Mouse (Mus musculus): ENCODE results near the gene Zic4.

The Zic4 gene

GRCm38 (mm10) chr9:91364127-91364970 is 2.1 kb downstream of the Zic4 start:
- DNase-seq, result no peak

- DNase-seq, result no peak
Observed at GRCm38 (mm10) chr9:91364971-91365501, 2.8 kb downstream of the Zic4 start.

DNA sequence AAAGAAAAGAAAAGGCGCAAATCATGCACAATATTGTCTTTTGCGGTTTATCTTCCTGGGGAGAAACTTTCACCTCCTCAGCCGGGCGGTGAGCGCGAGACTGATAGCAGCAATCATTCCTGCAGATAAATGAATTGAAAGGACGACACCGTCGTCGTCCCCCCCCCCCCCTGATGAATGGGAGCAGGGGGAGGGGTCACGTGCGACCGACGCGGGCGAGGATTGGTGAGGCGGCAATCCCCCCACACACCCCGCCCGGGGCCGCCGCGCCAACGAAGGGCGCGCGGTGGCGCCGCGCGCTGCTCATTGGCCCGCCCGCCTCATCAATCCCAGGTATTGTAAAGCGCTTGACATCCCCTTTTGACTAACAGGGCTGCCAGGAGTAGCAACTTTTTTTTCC is 3.5 kb downstream of the Zic4 start, which contains the start of gene Zic1:
Gene Zic1, minus strand, starts transcription at position 147 of the 400 bp plus-strand sequence.
- DNase-seq, result no peak

- DNase-seq, result no peak
Observed at GRCm38 (mm10) chr9:91366226-91366998, 4.2 kb downstream of the Zic4 start.

- no peak for DNase-seq
Observed at GRCm38 (mm10) chr9:91366999-91367811, 5.0 kb downstream of the Zic4 start.

GRCm38 (mm10) chr9:91368150-91368549 is 5.9 kb downstream of the Zic4 start:
- DNase-seq, result no peak

- DNase-seq, result no peak
Observed at GRCm38 (mm10) chr9:91368946-91369292, 6.7 kb downstream of the Zic4 start.

- no peak for DNase-seq
Observed at GRCm38 (mm10) chr9:91369293-91369991, 7.2 kb downstream of the Zic4 start.

DNA sequence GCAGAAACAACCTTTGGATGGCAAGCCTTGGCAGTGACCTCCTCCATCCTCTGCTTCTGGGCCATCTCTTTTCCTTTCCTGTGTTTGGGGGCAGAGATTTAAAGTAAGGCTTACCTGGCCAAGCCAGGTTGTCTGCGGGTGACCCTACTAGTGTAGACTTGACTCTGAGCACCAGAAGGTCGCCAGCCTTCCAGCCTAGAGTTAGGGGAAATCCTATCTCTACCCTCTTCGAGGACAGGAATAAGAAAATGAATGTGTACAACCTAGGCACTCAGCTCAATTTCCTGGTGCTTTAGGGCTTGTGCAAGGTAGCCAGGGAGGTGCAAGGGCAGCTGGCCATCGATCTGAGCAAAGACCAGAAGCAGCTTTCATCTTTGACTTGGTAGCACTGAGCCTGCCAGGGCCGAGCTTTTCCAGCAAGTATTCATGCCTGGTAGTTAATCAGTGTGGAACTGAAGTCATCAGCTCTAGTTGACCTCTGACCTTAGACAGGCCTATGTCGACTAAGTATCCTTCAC is 8.0 kb downstream of the Zic4 start:
- no peak for DNase-seq

DNA sequence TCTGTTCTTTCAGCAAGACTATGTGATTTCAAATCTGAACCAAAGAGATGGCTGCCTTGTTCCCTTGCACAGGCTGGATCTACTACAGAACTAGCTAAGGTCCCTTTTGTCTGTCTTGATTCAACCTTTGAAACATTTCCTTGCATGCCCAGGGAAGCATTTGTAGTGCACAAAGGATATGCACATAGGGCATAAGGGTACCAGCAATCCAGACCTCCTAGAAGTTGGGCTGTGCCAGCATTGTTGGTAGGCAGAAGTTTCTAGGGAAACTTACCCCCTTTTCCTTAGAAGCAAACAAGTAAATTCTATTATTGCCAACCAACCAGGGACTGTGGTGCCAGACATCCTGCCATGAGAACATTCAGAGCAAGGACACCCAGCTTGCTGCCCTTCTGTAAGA is 8.8 kb downstream of the Zic4 start:
- DNase-seq, result no peak

DNA sequence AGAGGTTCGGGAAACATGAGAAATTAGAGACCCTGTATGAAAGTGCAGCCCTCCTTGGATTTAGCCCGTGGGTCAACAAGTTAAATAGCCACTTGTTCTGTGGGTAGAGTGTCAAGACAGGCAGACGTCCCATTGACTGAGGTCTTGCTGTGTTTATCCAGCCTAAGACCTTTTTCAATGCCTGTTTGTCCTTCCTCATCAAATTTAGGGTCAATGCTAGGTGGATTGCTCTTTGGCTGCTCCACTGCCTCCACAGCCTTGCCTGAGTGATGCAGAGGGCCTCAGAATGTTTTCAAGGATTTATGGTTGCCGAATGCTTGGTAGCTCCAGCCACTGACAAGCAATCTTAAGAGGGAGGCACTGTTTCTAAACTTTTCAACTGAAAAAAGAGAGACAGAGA is 9.4 kb downstream of the Zic4 start:
- DNase-seq, result no peak

- DNase-seq, result no peak
Observed at GRCm38 (mm10) chr9:91373811-91374575, 11.8 kb downstream of the Zic4 start.

GRCm38 (mm10) chr9:91374665-91375064 is 12.5 kb downstream of the Zic4 start:
- no peak for DNase-seq

GRCm38 (mm10) chr9:91377036-91377872 is 15.0 kb downstream of the Zic4 start:
- DNase-seq, result no peak

- DNase-seq, result no peak
Observed at GRCm38 (mm10) chr9:91377873-91378150, 15.6 kb downstream of the Zic4 start.

DNA sequence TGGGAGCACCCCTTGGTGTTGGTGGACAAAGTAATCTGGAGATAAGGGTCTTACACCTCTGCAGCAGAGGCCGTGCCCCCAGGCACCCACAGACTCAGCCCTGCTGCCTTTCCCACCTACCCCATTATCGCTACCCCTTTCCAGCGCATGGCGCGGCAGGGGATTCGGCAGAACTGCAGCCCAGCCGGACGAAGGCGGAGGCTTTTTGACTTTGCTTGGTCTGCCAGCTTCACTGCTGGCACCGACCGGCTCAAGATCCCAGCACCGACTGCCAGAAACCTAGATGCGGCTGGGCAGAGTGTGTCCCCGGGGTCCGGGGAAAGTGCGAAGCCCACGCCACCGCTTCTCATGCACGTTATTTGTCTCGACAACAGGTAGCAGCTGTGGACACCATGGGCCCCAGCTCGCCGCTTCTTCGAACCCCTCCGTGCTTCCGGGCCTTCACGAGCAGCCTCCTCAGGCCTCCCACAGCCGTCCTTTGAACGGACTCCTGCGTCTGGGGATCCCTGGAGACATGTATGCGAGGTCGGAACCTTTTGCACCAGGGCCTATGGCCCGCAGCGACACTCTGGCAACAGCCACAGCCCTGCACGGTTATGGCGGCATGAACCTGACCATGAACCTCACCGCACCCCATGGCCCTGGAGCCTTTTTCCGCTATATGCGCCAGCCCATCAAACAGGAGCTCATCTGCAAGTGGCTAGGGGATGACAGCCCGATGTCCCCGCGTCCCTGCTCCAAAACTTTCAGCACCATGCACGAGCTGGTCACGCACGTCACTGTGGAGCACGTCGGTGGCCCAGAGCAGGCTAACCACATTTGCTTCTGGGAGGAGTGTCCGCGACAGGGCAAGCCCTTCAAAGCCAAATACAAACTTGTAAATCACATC is 16.4 kb downstream of the Zic4 start:
- no peak for DNase-seq

- no peak for DNase-seq
Observed at GRCm38 (mm10) chr9:91379300-91379635, 17.1 kb downstream of the Zic4 start.

- DNase-seq, result no peak
Observed at GRCm38 (mm10) chr9:91379781-91380457, 17.7 kb downstream of the Zic4 start.

- DNase-seq, result no peak
Observed at GRCm38 (mm10) chr9:91380458-91380914, 18.3 kb downstream of the Zic4 start.

Measured in right cerebral cortex, postnatal 4 days (tissue).